In genomic region chr14:11642977-11643376, GRCm38 (mm10) we compare ENCODE assay signal across 10 mouse cellular contexts.
DNase-seq lines count a peak whose midpoint lies in the region; ATAC-seq and TF ChIP-seq lines count a peak whose summit lies in the region.
"Had no signal": no experiment of that assay in that cellular context is flagged by ENCODE, and none has a peak within 500 bp of the region (broad histone marks: within the 10 kb centered on the region; RNA-seq: fewer than 3 reads in every experiment).

No protein-coding gene starts in this region.

- no peaks in the 10 kb centered on the region for H3K27me3 ChIP-seq in heart, adult 2 months (ENCODE audit: control insufficient read depth, insufficient read depth, low read length)
- H3K27me3 ChIP-seq in hindbrain, embryonic 11.5 days (ENCODE audit: control insufficient read depth, insufficient read depth, low read length): no peaks in the 10 kb centered on the region
- H3K27me3 ChIP-seq: limb, embryonic 15.5 days; megakaryocyte, embryonic 14.5 days had no signal

- H3K27ac ChIP-seq in heart, adult 2 months: no peak overlapping the region
- H3K27ac ChIP-seq in hindbrain, embryonic 11.5 days (ENCODE audit: low read depth, low read length): no peak overlapping the region
- H3K27ac ChIP-seq: limb, embryonic 15.5 days had no signal

- no peaks in the 10 kb centered on the region for H3K9me3 ChIP-seq in hindbrain, embryonic 11.5 days (ENCODE audit: control insufficient read depth, low read length)
- H3K9me3 ChIP-seq: limb, embryonic 15.5 days had no signal

- TF ChIP-seq CTCF in heart, adult 2 months (IDR thresholded peaks at IDR 0.05): peak; percentile 64
- no peak for TF ChIP-seq CTCF in lung, adult 2 months (IDR thresholded peaks at IDR 0.05; ENCODE audit: insufficient read depth, low read length)

- no peak for TF ChIP-seq POLR2A in heart, adult 2 months (IDR thresholded peaks at IDR 0.05; ENCODE audit: insufficient read depth, low read depth, low read length)
- no peak for TF ChIP-seq POLR2A in lung, adult 2 months (IDR thresholded peaks at IDR 0.05; ENCODE audit: borderline replicate concordance, extremely low read depth, low read depth, low read length)

- no peak overlapping the region for H3K4me3 ChIP-seq in heart, adult 2 months
- H3K4me3 ChIP-seq in lung, adult 2 months (replicated peaks; ENCODE audit: extremely low read depth, low read depth, low read length): no peak overlapping the region
- H3K4me3 ChIP-seq in hindbrain, embryonic 11.5 days (ENCODE audit: low read depth, low read length): no peak overlapping the region
- H3K4me3 ChIP-seq: limb, embryonic 15.5 days; megakaryocyte, embryonic 14.5 days had no signal

- no peak overlapping the region for H3K4me2 ChIP-seq in hindbrain, embryonic 11.5 days (replicated peaks; ENCODE audit: low read depth, low read length)
- H3K4me2 ChIP-seq: limb, embryonic 15.5 days had no signal

- no peak overlapping the region for H3K9ac ChIP-seq in heart, adult 2 months (ENCODE audit: low read depth, low read length)
- H3K9ac ChIP-seq in hindbrain, embryonic 11.5 days (ENCODE audit: low read depth, low read length): no peak overlapping the region
- H3K9ac ChIP-seq: limb, embryonic 15.5 days had no signal

- H3K36me3 ChIP-seq in heart, adult 2 months (ENCODE audit: control insufficient read depth, insufficient read depth, low read length): peaks cover 5% of the 10 kb centered on the region
- H3K36me3 ChIP-seq in hindbrain, embryonic 11.5 days (ENCODE audit: control insufficient read depth, insufficient read depth, low read length): no peaks in the 10 kb centered on the region
- H3K36me3 ChIP-seq: limb, embryonic 15.5 days had no signal

- intact Hi-C loops in heart, adult 2 months (cut with DNase I): loop anchor here (5.0 to 10.0 kb wide), 2 partner anchors 86 to 502 kb away; no protein-coding TSS in a partner anchor
- intact Hi-C loops in heart, postnatal 25 days (cut with DNase I): loop anchor here (5.0 to 10.0 kb wide), 3 partner anchors 44 to 492 kb away; no protein-coding TSS in a partner anchor

- no peak for TF ChIP-seq EP300 in heart, adult 2 months (IDR thresholded peaks at IDR 0.05; ENCODE audit: insufficient read depth, low read depth, low read length)

- no peak for ATAC-seq in hindbrain, embryonic 11.5 days (ENCODE audit: low FRiP score)

- DNase-seq in heart, adult 2 months: peak in 1 of 2 experiments; percentile 26
- DNase-seq in heart, postnatal 25 days (ENCODE audit: low spot score): no peak
- DNase-seq in lung, postnatal 36 days: peak; percentile 35
- DNase-seq in lung, adult 2 months: no peak
- DNase-seq in cerebellum, adult 9-10 months: peak; percentile 54
- peak; percentile 63 for DNase-seq in kidney, postnatal 14 days
- no peak for DNase-seq in embryo, embryonic 9.5 days (ENCODE audit: extremely low spot score)
- DNase-seq in hindbrain, embryonic 11.5 days (ENCODE audit: low spot score): no peak

- 56% methylated on average over 1 of the region's 1 CpGs for WGBS in heart, adult 2 months
- WGBS in lung, adult 2 months: 78% methylated on average over 1 of the region's 1 CpGs
- WGBS in hindbrain, embryonic 11.5 days: 100% methylated on average over 1 of the region's 1 CpGs

- peaks cover 6% of the 10 kb centered on the region; the same call in 1 of the 2 replicates for H3K79me2 ChIP-seq in heart, adult 2 months (replicated peaks; ENCODE audit: control insufficient read depth, insufficient read depth, low read length)

- peaks cover 3% of the 10 kb centered on the region for H3K4me1 ChIP-seq in heart, adult 2 months (ENCODE audit: control insufficient read depth, insufficient read depth, low read length)
- H3K4me1 ChIP-seq in lung, adult 2 months (ENCODE audit: control insufficient read depth, insufficient read depth, low read length): peaks cover 8% of the 10 kb centered on the region
- H3K4me1 ChIP-seq in hindbrain, embryonic 11.5 days (replicated peaks; ENCODE audit: control insufficient read depth, insufficient read depth, low read length): no peaks in the 10 kb centered on the region
- H3K4me1 ChIP-seq: limb, embryonic 15.5 days; megakaryocyte, embryonic 14.5 days had no signal

Comparison
In these comparisons a context has a peak if more than half of its experiments do, and no peak if none do; other contexts are left out.
1. DNase-seq: peak in lung, postnatal 36 days (single experiment), cerebellum, adult 9-10 months (single experiment) and kidney, postnatal 14 days (single experiment); none in heart, postnatal 25 days (single experiment), lung, adult 2 months (single experiment), embryo, embryonic 9.5 days (single experiment) and hindbrain, embryonic 11.5 days (single experiment).